Mouse (Mus musculus) megakaryocyte, adult 5-6 weeks (primary cell): ENCODE data around the gene Olfr802. TPM values are rescaled to one million over a fixed set of nuclear protein-coding genes. Genes with fewer than 3 reads are reported as not detected.

Experiments used
- ATAC-seq: 2 replicates; pipeline ENCODE4 v1.8.0; 2016; ENCODE audit warnings: mild to moderate bottlenecking, inconsistent platforms; ENCODE audit not compliant: poor library complexity, severe bottlenecking
- total RNA-seq, 2 experiments: library from RNA; stranded (forward) in 1 of 2; stranded (reverse) in 1 of 2; fragments of 153-499, 151-499 nt in 1 of 2; fragments of 221-1000, 200-1000 nt in 1 of 2; gene quantifications; 2 replicates each; pipeline versions ENCODE4 v1.2.3 to v1.2.4; 2015 to 2017

Gene Olfr802
- total RNA-seq (2015): not detected in 2 replicates
- total RNA-seq (2017): not detected in 2 replicates

- ATAC-seq: no peak
Observed at GRCm38 (mm10) chr10:129688069-129688468, at the start of gene Olfr802. TSS of gene Olfr802 (minus strand) at chr10:129688169.

DNA sequence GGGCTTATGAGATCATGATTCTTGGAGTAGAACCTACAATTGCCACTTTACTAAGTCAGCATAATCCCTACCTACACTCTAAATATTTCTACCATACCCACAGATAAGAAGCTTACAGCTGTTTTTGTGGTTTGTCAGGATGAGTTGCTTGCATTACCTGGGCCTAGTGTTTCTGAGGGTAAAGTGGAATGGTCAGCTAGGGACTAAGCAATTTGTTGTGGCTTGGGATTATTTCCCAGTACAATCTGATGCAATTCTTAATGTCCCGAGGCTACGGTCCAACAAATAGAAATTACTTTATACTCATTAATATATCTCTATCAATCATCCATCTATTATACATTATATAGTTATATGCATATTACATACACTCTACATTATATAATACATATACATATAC is 41.3 kb upstream of the Olfr802 start, which contains the start of gene Olfr805:
TSS of gene Olfr805 (minus strand) at position 101 of the 400 bp plus-strand sequence.
- ATAC-seq: no peak

- no peak for ATAC-seq
Observed at GRCm38 (mm10) chr10:129702910-129703309, 14.9 kb upstream of the Olfr802 start, which contains the start of gene Olfr804. TSS of gene Olfr804 (plus strand) at chr10:129703210.

- ATAC-seq: no peak
Observed at GRCm38 (mm10) chr10:129694186-129694585, 6.2 kb upstream of the Olfr802 start, which contains the start of gene Olfr803. TSS of gene Olfr803 (minus strand) at chr10:129694286.

DNA sequence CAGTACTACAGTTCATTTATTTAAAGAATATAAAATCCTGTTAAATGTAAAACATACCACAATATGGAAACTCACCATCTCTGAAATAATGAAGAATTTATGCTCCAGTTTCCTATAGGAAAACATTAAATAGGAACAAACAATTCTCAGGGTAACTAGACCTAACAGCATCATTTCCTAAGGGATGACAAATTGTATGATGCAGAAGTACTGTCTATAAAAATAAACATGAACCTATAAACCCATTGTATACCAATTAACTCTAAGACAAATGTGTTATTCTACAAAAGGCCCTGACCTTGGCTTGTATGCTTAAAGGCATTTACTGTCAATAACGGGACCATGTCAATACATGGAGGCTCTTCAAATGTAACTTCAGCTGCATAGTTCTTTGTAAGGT is 14.2 kb downstream of the Olfr802 start, which contains the start of gene Olfr801:
TSS of gene Olfr801 (minus strand) at position 101 of the 400 bp plus-strand sequence.
- no peak for ATAC-seq

GRCm38 (mm10) chr10:129657394-129657793 is 30.6 kb downstream of the Olfr802 start, which contains the start of gene Olfr800:
TSS of gene Olfr800 (plus strand) at chr10:129657694.
- ATAC-seq: no peak

GRCm38 (mm10) chr10:129651763-129652162 is 36.2 kb downstream of the Olfr802 start:
- no peak for ATAC-seq

GRCm38 (mm10) chr10:129637184-129637583 is 50.8 kb downstream of the Olfr802 start, which contains the start of gene Olfr799:
TSS of gene Olfr799 (plus strand) at chr10:129637484.
- no peak for ATAC-seq

DNA sequence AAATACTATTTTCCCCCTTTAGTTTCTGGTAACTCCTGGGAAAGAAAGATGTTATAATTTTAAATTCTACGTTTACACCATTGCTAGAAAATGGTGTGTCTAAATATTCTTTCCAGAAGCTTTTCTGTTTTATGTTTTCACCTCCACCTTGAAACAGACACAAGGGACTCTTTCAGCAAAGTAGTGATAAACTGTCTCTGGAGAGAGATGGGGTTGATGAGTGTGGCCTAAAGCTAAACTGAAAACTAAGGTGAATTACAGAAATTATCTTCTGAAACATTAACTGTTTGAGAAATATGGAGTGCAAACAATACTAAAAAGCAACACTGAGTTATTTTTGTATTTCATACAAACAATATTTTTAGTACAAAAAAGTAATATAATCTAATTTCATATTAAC is 60.1 kb downstream of the Olfr802 start, which contains the start of gene Olfr798:
TSS of gene Olfr798 (minus strand) at position 101 of the 400 bp plus-strand sequence.
- ATAC-seq: no peak

Other genes with a start within 250 kb of the Olfr802 start
- gene Olfr787, start 226.3 kb downstream of the Olfr802 start, total RNA-seq (2015): not detected in 2 replicates
- not detected in 2 replicates for gene Olfr787, start 226.3 kb downstream of the Olfr802 start, total RNA-seq (2017)
- not detected in 2 replicates for gene Olfr788, start 217.2 kb downstream of the Olfr802 start, total RNA-seq (2015)
- not detected in 2 replicates for gene Olfr788, start 217.2 kb downstream of the Olfr802 start, total RNA-seq (2017)
- not detected in 2 replicates for gene Olfr789, start 203.4 kb downstream of the Olfr802 start, total RNA-seq (2015)
- not detected in 2 replicates for gene Olfr789, start 203.4 kb downstream of the Olfr802 start, total RNA-seq (2017)
- not detected in 2 replicates for gene Olfr790, start 189.7 kb downstream of the Olfr802 start, total RNA-seq (2015)
- gene Olfr790, start 189.7 kb downstream of the Olfr802 start, total RNA-seq (2017): not detected in 2 replicates
- gene Olfr791, start 166.4 kb downstream of the Olfr802 start, total RNA-seq (2015): not detected in 2 replicates
- gene Olfr791, start 166.4 kb downstream of the Olfr802 start, total RNA-seq (2017): not detected in 2 replicates
- not detected in 2 replicates for gene Olfr792, start 149.0 kb downstream of the Olfr802 start, total RNA-seq (2015)
- gene Olfr792, start 149.0 kb downstream of the Olfr802 start, total RNA-seq (2017): not detected in 2 replicates
- not detected in 2 replicates for gene Olfr794, start 120.5 kb downstream of the Olfr802 start, total RNA-seq (2015)
- gene Olfr794, start 120.5 kb downstream of the Olfr802 start, total RNA-seq (2017): not detected in 2 replicates
- not detected in 2 replicates for gene Olfr796, start 75.6 kb downstream of the Olfr802 start, total RNA-seq (2015)
- gene Olfr796, start 75.6 kb downstream of the Olfr802 start, total RNA-seq (2017): not detected in 2 replicates
- not detected in 2 replicates for gene Olfr798, start 60.2 kb downstream of the Olfr802 start, total RNA-seq (2015)
- not detected in 2 replicates for gene Olfr798, start 60.2 kb downstream of the Olfr802 start, total RNA-seq (2017)
- not detected in 2 replicates for gene Olfr799, start 50.7 kb downstream of the Olfr802 start, total RNA-seq (2015)
- not detected in 2 replicates for gene Olfr799, start 50.7 kb downstream of the Olfr802 start, total RNA-seq (2017)
- gene Olfr800, start 30.5 kb downstream of the Olfr802 start, total RNA-seq (2015): not detected in 2 replicates
- not detected in 2 replicates for gene Olfr800, start 30.5 kb downstream of the Olfr802 start, total RNA-seq (2017)
- not detected in 2 replicates for gene Olfr801, start 14.3 kb downstream of the Olfr802 start, total RNA-seq (2015)
- gene Olfr801, start 14.3 kb downstream of the Olfr802 start, total RNA-seq (2017): not detected in 2 replicates
- gene Olfr803, start 6.1 kb upstream of the Olfr802 start, total RNA-seq (2015): not detected in 2 replicates
- gene Olfr803, start 6.1 kb upstream of the Olfr802 start, total RNA-seq (2017): not detected in 2 replicates
- not detected in 2 replicates for gene Olfr804, start 15.0 kb upstream of the Olfr802 start, total RNA-seq (2015)
- gene Olfr804, start 15.0 kb upstream of the Olfr802 start, total RNA-seq (2017): not detected in 2 replicates
- not detected in 2 replicates for gene Olfr805, start 41.2 kb upstream of the Olfr802 start, total RNA-seq (2015)
- gene Olfr805, start 41.2 kb upstream of the Olfr802 start, total RNA-seq (2017): not detected in 2 replicates
- not detected in 2 replicates for gene Olfr806, start 53.8 kb upstream of the Olfr802 start, total RNA-seq (2015)
- not detected in 2 replicates for gene Olfr806, start 53.8 kb upstream of the Olfr802 start, total RNA-seq (2017)
- gene Olfr807, start 69.6 kb upstream of the Olfr802 start, total RNA-seq (2015): not detected in 2 replicates
- gene Olfr807, start 69.6 kb upstream of the Olfr802 start, total RNA-seq (2017): not detected in 2 replicates
- gene Olfr808, start 77.3 kb upstream of the Olfr802 start, total RNA-seq (2015): not detected in 2 replicates
- not detected in 2 replicates for gene Olfr808, start 77.3 kb upstream of the Olfr802 start, total RNA-seq (2017)
- gene Olfr809, start 86.5 kb upstream of the Olfr802 start, total RNA-seq (2015): not detected in 2 replicates
- not detected in 2 replicates for gene Olfr809, start 86.5 kb upstream of the Olfr802 start, total RNA-seq (2017)
- not detected in 2 replicates for gene Olfr810, start 106.7 kb upstream of the Olfr802 start, total RNA-seq (2015)
- gene Olfr810, start 106.7 kb upstream of the Olfr802 start, total RNA-seq (2017): not detected in 2 replicates
- gene Olfr811, start 116.2 kb upstream of the Olfr802 start, total RNA-seq (2015): not detected in 2 replicates
- gene Olfr811, start 116.2 kb upstream of the Olfr802 start, total RNA-seq (2017): not detected in 2 replicates
- gene Olfr812, start 157.9 kb upstream of the Olfr802 start, total RNA-seq (2015): not detected in 2 replicates
- gene Olfr812, start 157.9 kb upstream of the Olfr802 start, total RNA-seq (2017): not detected in 2 replicates
- gene Olfr813, start 167.2 kb upstream of the Olfr802 start, total RNA-seq (2015): not detected in 2 replicates
- gene Olfr813, start 167.2 kb upstream of the Olfr802 start, total RNA-seq (2017): not detected in 2 replicates
- gene Olfr814, start 191.7 kb upstream of the Olfr802 start, total RNA-seq (2015): not detected in 2 replicates
- gene Olfr814, start 191.7 kb upstream of the Olfr802 start, total RNA-seq (2017): not detected in 2 replicates
- gene Olfr815, start 217.7 kb upstream of the Olfr802 start, total RNA-seq (2015): not detected in 2 replicates
- gene Olfr815, start 217.7 kb upstream of the Olfr802 start, total RNA-seq (2017): not detected in 2 replicates
- gene Olfr816, start 227.4 kb upstream of the Olfr802 start, total RNA-seq (2015): not detected in 2 replicates
- gene Olfr816, start 227.4 kb upstream of the Olfr802 start, total RNA-seq (2017): not detected in 2 replicates